Mouse (Mus musculus): ENCODE measurements at regions not wholly inside any gene's neighbourhood (a gene's known extent, or its start where the extent isn't known, plus 50 kb on each side); places are given as distances from the start of the nearest gene placed in this dataset.
"Not testable (repeated sequence)": the region's sequence is repeated elsewhere in the genome, so short reads cannot be mapped to it uniquely, and the experiment has no call there.

DNA sequence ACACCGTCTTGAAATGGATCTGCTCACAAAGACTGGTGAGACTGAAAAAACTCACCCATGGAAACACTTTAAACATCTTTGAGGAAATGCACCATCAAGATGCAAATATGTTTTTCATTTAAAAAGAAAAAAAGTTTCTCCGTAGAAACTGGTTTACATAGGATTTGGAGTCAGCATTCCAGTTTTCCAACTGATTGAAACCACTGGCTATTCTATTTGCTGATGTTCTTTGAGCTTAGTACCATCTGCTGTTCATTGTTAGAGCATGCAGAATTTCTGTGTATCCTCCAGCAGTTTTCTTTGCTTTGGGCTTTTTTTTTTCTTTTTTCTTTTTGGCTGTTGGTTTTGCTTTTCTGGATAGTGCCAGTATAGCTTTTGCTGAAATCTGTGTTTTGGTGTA lies 1948.3 kb downstream of the 9330182O14Rik start:
- no peak for DNase-seq (ENCODE audit: low spot score)

DNA sequence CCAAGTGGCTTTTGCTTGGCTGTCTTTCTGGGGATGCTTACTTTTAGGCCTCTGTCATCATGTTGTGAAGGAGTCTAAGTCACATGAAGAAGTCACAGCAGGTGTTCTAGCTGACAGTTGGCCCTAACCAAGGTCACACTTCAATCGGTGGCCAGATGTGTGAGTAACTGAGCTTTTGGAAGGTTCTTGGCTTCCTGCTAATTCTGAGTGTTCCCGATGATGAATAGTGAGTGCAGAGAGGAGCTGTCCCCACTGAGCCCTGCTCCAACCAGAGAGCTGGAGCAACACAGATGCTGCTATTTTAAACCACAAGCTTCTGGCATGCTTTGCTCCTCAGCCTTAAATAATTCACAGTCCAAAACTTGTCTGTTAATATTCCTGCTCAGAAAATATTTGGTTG lies 1966.6 kb downstream of the 9330182O14Rik start:
- peak; percentile 1 for DNase-seq (ENCODE audit: low spot score)

DNA sequence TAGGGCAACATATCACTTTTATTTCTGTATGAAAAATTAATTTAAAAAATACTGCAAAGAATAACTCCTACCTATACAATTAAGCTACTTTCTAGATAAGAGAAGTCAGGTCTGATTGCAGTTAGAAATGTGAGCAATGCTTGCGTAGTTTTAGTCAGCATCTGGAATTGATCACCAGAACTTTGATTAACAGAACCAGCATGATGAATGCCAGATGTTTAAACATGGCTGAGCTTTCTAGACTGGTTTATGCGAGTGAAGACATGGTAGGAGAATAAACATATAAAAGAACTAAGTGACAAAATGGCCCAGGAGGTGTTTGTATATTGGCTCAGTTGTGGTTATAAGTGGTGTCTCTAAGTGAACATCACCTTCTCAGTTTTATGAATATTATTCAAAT lies 1970.7 kb downstream of the 9330182O14Rik start:
- DNase-seq (ENCODE audit: low spot score), result no peak

DNA sequence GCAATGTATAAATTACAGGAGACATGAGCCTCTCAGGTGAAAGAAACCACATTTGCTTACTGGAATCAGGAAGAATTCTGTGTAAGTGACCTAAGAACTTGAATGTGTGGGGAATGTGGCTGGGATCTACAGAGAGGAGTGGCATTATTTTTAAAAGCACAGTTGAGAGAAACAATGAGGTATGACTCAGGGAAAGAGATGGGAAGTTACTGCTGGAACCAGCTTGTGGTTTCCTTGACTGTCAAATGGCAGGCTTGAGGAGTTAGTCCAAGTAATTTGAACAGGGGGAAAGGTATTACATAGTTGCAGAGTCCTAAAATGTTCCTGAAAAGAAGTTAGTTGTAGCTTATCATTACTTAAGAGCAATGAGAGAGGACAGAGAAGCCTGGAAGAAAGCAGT lies 1972.9 kb downstream of the 9330182O14Rik start:
- no peak for DNase-seq (ENCODE audit: low spot score)

DNA sequence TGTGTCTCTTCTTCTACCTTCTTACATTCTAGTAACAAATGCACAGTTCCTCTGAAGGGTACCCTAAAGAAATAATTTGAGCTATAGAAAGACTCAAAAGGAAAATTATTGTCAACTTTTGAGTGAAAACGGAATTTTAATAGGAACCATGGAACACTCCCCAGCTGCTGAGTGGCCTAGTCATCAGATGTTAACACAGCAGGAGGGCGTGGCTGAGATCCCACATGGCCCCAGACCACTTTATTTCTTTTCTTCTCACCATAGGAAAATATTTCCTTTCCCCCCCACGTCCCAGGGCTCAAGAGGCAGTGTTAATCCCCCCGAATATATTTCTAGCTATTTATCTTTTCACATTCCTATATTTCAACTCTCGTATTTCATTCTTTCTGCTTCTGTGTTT lies 1977.6 kb downstream of the 9330182O14Rik start:
- no peak for DNase-seq (ENCODE audit: low spot score)

DNA sequence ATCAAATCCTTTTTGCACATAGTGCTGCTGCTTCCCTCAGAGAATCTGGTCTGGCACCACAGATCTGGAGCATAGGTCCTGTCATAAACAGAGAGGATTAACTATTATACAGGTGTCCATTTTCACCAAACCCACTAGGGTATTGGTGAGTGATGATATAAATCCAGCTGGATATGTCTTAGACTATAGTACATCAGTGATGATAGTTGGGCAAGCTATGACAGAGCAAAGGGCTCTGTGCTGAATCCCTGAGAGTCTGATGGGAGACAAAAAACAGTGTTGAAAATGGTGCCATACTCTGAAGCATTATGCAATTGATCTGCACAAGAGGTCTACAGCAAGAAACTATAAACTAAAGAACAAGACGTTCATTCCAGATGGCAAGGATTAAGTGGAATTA lies 1993.3 kb downstream of the 9330182O14Rik start:
- DNase-seq (ENCODE audit: low spot score), result no peak

DNA sequence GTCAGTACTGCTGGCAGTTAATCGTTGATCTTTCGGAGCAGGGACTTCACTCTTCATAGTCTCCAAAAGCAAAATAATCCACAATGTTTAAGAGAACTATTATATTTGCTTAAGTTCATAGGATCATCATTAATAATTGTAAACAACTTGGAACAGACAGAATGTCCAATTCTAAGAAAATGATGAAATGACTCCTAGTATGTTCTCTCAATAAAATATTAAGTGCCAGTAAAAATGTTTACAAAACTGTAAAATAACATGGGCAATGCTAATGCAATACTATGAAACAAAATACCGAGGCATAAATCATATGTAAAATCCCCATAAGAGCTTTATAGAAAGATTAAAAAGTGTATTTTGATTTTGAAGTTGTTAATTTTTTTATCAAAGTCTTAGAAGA lies 1994.8 kb downstream of the 9330182O14Rik start:
- DNase-seq (ENCODE audit: low spot score), result no peak

DNA sequence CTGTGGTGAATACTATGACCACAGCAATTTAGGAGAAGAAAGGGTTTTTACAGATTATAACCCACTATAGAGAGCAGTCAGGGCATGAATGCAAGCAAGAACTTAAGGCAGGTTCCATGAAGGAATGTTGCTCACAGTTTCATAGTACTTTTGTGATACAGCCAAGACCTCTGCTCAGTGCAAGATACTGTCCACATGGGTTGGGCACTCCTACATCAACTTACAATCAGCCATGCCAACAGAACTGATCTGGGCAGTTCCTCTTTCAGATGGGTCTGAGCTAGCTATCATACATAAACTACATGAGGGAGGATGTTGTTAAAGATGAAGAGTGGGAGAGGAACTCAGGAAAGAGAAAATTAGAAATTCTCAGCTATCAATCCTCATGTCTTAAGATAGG lies 2032.4 kb downstream of the 9330182O14Rik start:
- DNase-seq (ENCODE audit: low spot score), result no peak

DNA sequence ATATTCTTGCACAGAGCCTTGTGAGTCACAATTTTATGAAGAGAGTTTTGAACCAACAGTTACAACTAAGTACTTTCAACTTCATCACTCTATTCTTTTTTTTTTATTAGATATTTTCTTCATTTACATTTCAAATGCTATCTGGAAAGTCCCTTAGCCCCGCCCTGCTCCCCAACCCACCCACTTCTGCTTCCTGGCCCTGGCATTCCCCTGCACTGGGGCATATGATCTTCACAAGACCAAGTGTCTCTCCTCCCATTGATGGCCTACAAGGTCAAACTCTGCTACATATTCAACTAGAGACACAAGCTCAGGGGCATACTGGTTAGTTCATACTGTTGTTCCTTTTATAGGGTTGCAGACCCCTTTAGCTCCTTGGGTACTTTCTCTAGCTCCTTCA lies 2043.6 kb downstream of the 9330182O14Rik start:
- not testable (repeated sequence) for DNase-seq (ENCODE audit: low spot score)

DNA sequence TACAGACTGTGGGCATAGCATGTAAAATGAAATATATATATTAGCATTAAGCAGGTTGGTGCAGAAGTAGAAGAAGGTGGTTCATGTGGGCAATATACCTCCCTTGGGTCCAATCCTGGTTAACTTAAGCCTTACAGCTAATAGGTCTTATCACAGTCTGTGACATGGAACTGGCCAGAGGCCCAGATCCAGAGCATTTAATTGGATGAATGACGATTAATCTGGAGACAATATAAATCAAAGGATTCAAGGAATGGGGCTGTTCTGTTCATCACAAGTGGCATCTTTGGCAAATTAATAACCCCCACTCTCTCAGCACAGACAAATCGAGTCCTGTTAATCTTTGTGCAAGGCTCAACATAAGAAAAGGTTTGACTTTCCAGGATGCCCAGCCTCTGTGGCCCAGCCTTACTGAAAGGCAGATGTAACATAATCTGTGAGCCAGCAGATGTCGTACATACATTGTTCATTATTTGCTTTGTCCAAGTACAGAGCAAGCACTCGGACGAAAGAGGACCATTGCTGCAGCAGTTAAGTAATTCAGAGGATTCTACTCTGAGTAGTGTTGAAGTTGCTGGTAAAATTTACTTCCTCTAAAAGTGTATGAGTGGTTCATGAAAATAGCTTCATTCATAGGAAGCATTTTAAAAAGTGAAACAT lies 2073.2 kb downstream of the 9330182O14Rik start:
- DNase-seq (ENCODE audit: low spot score), result peak; percentile 3

DNA sequence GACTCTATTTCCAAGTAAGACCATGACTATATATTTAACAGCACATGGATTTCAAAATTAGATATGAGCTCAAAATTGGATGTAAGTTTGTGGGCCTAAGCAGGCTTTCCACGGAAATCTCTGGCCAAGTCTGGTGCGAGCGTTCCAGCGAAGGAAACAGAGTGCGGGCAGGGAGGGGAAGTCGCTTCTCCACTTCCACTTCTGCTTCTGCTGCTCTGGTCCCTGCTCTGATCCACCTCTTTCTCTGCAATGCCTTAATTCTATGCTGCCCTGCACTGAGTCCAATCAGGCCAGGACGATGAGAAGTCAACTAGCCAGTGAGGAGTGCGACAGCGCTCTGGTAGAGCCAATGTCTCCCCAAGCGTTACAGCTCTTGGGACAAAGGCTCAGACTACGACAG lies 2085.3 kb downstream of the 9330182O14Rik start:
- no peak for DNase-seq (ENCODE audit: low spot score)

DNA sequence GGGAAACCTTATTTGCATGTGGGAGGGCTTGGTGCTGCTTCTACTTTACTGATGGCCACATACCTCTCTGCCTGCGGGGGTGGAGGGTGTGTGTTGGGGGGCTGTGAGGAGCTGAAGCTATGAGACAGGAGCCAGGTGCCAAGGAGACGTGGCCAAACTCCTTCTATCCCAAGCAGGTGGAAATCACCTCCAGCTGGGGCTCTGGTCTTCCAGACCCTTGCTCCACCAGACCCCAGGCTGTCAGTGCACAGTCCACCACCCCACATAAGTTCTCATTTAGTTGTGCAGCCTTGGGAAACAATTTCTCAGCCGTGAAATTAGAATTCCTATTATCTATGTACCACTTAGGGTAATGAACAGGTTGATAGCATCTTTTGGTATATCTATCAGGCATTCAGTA lies 2085.8 kb downstream of the 9330182O14Rik start:
- no peak for DNase-seq (ENCODE audit: low spot score)

DNA sequence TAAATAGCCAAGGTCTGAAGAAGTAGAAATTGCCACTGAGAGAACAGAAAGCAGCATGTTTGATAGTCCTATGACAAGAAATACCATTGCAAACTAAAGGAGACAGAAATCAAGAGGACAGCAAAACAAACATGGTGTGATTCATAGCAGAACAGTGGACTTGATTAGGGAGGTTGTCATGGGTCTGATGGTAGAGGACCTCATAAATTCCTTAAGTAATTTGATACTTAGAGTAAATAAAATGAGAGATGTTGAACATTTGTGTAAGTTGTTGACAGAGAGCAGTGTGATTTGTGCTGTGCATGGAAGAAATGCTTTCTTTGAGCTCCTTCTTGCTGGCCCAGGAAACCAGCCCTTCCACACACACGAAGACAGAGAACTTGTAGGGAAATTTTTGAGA lies 2090.8 kb downstream of the 9330182O14Rik start:
- DNase-seq (ENCODE audit: low spot score), result no peak

DNA sequence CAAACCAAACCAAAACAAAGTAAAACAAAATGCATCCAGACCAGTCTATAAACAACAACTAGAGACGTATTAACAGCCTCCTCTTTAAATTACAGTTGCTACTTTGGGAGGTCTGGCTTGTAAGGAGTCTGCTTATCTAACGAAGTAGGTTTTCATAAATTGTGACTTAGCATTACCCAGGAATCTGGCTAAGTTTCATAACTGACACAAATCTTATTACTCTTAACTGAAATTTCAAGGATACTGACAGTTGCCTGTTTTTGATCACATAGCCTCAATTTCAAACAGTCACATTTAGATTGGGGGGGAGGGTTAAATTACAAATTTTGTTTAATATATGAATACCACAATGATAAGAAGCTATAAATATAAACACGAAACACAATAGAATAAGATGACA lies 2097.5 kb downstream of the 9330182O14Rik start:
- DNase-seq (ENCODE audit: low spot score), result no peak

DNA sequence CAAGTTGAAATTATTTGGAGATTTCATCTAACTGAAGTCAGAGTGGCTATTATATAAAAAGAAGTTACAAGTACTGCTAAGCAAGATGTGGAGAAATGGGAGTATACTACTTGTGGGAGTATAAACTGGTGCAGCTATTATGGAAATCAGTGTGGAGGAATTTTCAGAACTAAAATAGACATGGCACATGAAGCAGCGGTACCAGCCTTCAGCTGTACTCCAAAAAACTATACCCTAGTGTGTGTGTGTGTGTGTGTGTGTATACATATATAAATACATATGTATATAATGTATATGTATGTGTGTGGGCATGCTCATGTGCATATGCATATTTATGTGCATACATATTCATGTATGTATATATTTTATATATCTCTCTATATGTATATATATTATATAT lies 2112.6 kb downstream of the 9330182O14Rik start:
- DNase-seq (ENCODE audit: low spot score), result no peak

DNA sequence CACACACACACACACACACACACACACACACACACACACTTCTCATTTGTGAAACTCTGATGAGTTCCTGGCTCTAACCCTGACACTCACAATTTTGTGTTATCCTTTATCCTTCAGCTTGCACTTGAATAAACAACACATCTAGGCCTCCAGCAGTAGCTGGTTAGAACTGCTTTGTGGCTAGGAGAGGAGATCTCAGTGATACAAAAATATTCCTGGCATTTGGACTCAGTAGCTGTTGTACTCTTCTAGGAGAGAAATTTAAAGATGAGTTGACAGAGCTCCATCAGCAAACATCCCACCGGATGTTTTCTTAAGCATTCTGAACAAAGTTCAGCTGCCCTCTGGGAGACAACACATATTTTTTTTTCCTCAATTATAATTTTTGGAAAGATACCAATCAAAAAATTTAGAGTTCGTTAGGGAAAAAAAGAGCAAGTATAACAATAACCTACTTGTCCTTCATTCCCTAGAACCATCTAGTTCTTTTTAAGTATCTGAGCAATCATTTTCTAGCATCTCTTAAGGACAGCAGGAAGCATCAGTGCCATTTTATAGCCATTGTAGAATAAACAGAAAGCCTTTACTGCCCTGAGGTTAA lies 2118.7 kb downstream of the 9330182O14Rik start:
- no peak for DNase-seq (ENCODE audit: low spot score)

DNA sequence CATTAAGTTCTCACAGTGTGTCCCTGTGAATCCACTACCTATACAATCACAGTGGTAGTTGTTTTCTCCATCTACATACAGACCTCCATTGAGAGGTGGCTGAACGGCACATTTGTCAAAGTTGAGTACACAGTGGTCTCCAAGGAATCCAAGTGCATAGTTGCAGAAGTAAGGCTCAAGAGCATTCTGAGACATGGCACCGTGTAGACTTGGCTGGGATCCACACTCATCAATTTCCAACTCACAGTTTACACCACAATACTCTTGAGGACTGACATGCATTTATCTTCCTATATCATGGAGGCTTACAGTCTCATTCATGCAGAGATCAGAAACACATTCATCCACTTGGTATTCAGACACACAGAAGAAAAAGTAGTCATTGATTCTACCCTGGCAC lies 2122.2 kb downstream of the 9330182O14Rik start:
- no peak for DNase-seq (ENCODE audit: low spot score)

DNA sequence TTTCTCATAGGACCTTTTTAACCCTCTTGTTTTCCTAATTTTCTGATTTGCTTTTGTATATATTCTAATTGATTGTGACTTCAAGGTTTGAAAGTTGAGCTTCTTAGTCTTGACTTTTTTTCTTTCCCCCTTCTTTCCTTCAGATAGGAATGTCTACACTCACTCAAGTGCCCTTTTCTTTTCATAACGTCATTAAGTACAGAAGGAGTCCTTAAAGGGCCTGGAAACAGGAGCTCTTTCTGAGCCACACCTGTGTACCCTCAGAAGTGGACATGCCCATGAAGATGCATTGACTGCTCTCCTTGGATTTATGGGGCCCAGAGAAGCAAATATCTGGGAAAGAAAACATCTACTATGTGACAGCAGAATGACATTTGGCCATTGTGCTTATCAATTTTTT lies 2141.0 kb downstream of the 9330182O14Rik start:
- DNase-seq (ENCODE audit: low spot score), result no peak

DNA sequence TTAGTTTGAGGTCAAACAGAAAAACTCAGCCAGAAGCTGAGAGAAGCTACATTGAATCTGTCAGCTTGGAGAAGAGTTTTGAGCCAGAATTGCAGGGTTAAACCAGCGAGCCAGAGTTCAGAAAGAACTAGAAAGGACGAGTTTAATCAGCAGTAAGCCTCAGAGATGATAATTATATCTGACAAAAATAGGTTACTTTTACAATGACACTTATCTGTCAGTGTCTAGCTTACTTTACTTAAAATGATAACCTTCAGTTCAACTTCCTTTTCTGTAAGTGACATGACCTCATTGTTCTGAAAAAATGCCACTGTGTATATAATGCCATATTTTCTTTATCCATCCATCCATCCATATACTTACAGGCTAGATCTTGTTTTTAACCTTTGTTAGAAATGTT lies 2143.1 kb downstream of the 9330182O14Rik start:
- DNase-seq (ENCODE audit: low spot score), result no peak

DNA sequence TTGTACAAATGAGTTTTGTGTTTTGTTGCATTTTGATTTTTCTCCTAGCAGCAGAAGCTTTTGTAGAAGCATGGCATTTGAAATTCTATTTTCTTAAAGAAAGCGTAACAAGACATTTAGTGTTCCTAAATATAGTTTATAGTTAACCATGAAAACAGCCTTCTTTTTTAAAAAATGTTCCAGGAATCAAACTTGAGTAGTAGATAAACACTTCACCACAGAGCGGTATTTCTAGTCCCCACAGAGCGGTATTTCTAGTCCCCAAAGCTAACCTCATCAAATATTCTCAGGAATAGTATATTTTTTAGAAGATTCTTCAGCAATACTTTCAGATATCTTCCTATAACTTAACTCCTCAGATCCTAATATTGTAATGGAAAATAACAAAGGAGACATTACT lies 2146.6 kb downstream of the 9330182O14Rik start:
- DNase-seq (ENCODE audit: low spot score), result no peak

DNA sequence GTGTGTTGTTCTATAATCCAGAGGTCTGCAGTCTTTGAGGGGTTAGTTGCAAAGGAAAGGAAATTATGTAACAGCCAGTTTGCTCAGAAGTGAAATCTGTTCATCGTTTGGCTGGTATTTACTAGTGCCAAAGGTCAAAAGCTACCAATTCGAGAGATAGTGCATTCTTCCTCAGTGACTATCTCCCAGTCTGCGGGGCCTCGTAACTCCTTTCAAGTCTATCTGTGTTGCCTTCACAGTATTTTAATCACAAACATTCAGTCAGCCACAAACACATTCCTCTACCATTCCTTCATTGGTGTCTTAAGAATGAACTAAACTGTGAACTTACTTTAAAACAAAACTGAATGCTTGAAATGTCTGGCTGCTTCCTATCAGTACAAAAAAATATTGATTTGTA lies 2162.2 kb downstream of the 9330182O14Rik start:
- DNase-seq (ENCODE audit: low spot score), result no peak

DNA sequence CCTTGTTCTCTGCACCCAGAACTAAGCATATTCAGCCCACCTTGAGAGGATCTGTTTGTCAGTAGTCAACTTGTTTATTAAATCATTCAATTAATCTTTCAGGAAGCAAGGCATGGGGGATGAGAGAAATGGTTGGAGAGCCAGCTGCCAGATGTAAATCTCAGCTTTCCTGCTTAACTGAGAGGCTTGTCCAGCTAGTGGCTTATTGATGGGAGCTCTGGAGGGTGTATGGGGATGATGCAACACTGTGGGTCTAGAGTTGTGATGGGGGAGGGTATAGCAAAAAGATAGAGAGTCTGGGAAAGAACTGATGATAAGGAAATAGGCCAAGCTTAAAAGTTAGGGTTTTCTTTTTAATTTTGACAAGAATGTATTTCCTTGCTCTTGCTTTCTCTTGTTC lies 2163.3 kb downstream of the 9330182O14Rik start:
- DNase-seq (ENCODE audit: low spot score), result no peak

DNA sequence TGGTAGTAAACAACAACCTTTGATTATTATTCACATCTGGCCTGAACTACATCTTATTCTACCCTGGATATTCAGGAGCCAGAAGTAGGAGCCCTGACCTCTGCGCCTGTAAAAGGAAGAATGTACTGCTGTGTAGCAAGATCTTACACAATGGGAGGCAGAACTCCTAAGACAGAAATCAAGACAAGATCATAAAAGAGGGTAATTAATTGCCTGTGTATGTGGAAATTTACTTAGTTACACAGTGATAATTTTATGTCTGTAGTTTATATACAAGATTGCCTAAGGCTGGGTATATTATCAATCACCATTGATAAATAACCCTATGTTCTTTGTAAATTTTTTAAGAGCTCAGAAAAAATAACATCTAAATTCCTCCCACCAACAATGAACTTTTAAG lies 2167.8 kb downstream of the 9330182O14Rik start:
- DNase-seq (ENCODE audit: low spot score), result no peak

DNA sequence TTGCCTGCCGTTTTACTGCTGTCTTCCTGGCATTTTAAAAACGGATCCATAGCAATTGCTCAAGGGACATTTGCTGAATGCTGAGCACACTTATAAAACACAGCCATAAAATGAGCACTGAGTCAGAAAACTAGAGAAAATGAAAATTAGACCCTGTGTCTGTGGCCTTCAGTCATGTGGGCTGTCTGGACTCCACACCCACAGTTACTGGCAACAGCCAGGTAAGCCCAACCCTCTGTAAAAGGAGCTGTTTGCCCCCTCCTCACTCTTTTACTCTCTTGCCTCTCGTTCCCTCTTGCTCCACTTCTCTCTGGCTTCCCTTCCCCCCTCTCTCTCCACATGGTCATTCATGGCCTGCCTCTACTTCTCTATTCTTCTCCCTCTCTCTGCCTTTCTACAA lies 2169.9 kb downstream of the 9330182O14Rik start:
- DNase-seq (ENCODE audit: low spot score), result no peak
